Mouse (Mus musculus): ENCODE results near the gene Gm9507.

DNA sequence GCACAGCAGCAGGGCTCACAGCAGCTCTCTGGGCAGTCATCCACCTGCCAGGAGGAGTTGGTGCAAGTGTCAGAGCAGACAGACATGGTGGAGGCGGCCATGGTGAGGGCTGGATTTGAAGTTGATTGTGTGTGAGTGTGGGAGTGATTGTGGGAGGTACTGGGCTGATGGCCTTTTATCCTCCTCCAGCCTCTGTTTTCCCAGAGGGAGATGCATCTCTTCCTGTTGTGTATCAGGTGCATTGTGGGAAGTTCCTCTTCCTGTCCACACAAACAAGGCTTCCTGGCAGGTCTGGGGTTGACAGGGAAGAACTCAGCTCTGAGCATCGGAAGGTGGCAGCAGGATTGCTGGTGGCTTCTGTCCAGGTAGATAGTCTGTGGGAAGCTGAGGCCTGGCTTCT lies 16.7 kb downstream of the Gm9507 start, which contains the start of gene Gm9639:
- TF ChIP-seq POLR2A (IDR thresholded peaks at IDR 0.05; ENCODE audit: control insufficient read depth, extremely low read depth, insufficient read depth, low read length, poor library complexity) (no peak), CTCF (IDR thresholded peaks at IDR 0.05; ENCODE audit: borderline replicate concordance, control insufficient read depth, extremely low read depth, insufficient read depth, low read length, poor library complexity) (no peak)

Data from thymus, adult 2 months (tissue).